Mouse (Mus musculus) cortical plate, adult 2 months (tissue): ENCODE data around the gene Dcun1d4.

ENCODE experiments used
- CTCF ChIP-seq: fragments of 200-500 bp; IDR thresholded peaks from 2 replicates; pipeline ENCODE4 v1.5.1; 2011; ENCODE audit warnings: mild to moderate bottlenecking, control low read depth, low read length; ENCODE audit not compliant: insufficient read depth; ENCODE audit errors: extremely low read depth
- POLR2A ChIP-seq: fragments of 200-500 bp; IDR thresholded peaks from 2 replicates; pipeline ENCODE4 v1.6.1; 2011; ENCODE audit warnings: mild to moderate bottlenecking, low read length, control low read depth; ENCODE audit not compliant: insufficient read depth; ENCODE audit errors: extremely low read depth

GRCm38 (mm10) chr5:73547252-73547651, 66.5 kb downstream of the Dcun1d4 start:
- no peak for TF ChIP-seq CTCF
- no peak for TF ChIP-seq POLR2A
